Comparison of ENCODE assay signal across 8 mouse cellular contexts in genomic region chr11:85233676-85234210, GRCm38 (mm10). TPM values are rescaled to one million over a fixed set of nuclear protein-coding genes. Genes with fewer than 3 reads are reported as not detected.
DNase-seq lines count a peak whose midpoint lies in the region; ATAC-seq and TF ChIP-seq lines count a peak whose summit lies in the region.

No protein-coding gene starts in this region.

- 16% methylated on average over 9 of the region's 9 CpGs for WGBS in hindbrain, embryonic 13.5 days
- WGBS in macrophage (ENCODE audit: missing documents): 12% methylated on average over 9 of the region's 9 CpGs

- no peak for ATAC-seq in hindbrain, embryonic 13.5 days (ENCODE audit: low FRiP score)

- H3K27ac ChIP-seq in layer of hippocampus, adult 2 months: peak overlapping the region; percentile 98
- peak overlapping the region; percentile 99 for H3K27ac ChIP-seq in hindbrain, embryonic 13.5 days
- H3K27ac ChIP-seq in macrophage: peak overlapping the region; percentile 62

- intact Hi-C loops in gastrocnemius, postnatal 36 days (cut with DNase I): no loop called here

- peak overlapping the region; percentile 83 for H3K4me2 ChIP-seq in hindbrain, embryonic 13.5 days

- peak overlapping the region; percentile 97 for H3K9ac ChIP-seq in hindbrain, embryonic 13.5 days

- TF ChIP-seq CTCF in layer of hippocampus, adult 2 months (conservative IDR thresholded peaks at IDR 0.05): no peak

- H3K27me3 ChIP-seq in hindbrain, embryonic 13.5 days: no peaks in the 10 kb centered on the region

- H3K36me3 ChIP-seq in hindbrain, embryonic 13.5 days: peaks cover 6% of the 10 kb centered on the region; the same call in 1 of the 2 replicates
- H3K36me3 ChIP-seq in macrophage (ENCODE audit: inconsistent target): peaks cover 11% of the 10 kb centered on the region; the same call in 1 of the 2 replicates

- H3K4me1 ChIP-seq in hindbrain, embryonic 13.5 days (replicated peaks): peaks cover 27% of the 10 kb centered on the region

- H3K79me2 ChIP-seq in macrophage (ENCODE audit: inconsistent target): peaks cover 67% of the 10 kb centered on the region

- no peak for DNase-seq in layer of hippocampus, adult 2 months (ENCODE audit: low spot score in 2 of 2)
- DNase-seq in layer of hippocampus, adult 18-20 months (ENCODE audit: low spot score in 2 of 2): no peak
- DNase-seq in c-Kit-negative CD71-positive TER-119-positive erythroid progenitor cells, embryonic 14.5 days (ENCODE audit: low read depth, low spot score): peak; percentile 9
- DNase-seq in gastrocnemius, postnatal 36 days: no peak
- DNase-seq in gastrocnemius, postnatal 25 days: no peak
- DNase-seq in gastrocnemius, postnatal 4 days (ENCODE audit: low spot score in 2 of 2): no peak

- peak overlapping the region; percentile 67 for H3K4me3 ChIP-seq in layer of hippocampus, adult 2 months
- H3K4me3 ChIP-seq in hindbrain, embryonic 13.5 days: peak overlapping the region; percentile 96
- H3K4me3 ChIP-seq in macrophage (ENCODE audit: inconsistent target): peak overlapping the region; percentile 93

- no peaks in the 10 kb centered on the region for H3K9me3 ChIP-seq in hindbrain, embryonic 13.5 days

RNA-seq across cellular contexts. Expression of gene Appbp2, which starts 1.2 kb away (rescaled TPM):
- total RNA-seq in layer of hippocampus, adult 2 months (2021): 10 to 100 TPM; 47.8 to 48.8 TPM
- total RNA-seq in layer of hippocampus, adult 18-20 months (2021): 10 to 100 TPM; 49.0 to 50.9 TPM
- polyA plus RNA-seq in hindbrain, embryonic 13.5 days (2015; fragmentation: Nextera tagmentation; extraction: Ambion mirVana): 44.0 and 46.3 TPM in 2 replicates
- total RNA-seq in macrophage (2018; cell fraction: chromatin; rRNA removed): 10 to 100 TPM; 11.5 to 34.5 (median 20.9) TPM
- 10 to 100 TPM; 18.8 to 27.0 (median 21.5) TPM for total RNA-seq in macrophage (2018; cell fraction: cytosol; rRNA removed)
- 10 to 100 TPM; 15.6 to 38.1 (median 26.5) TPM for total RNA-seq in macrophage (2018; cell fraction: nucleus; rRNA removed)
- 13.3 to 20.8 TPM (median 13.8 TPM) in 3 replicates for polyA plus RNA-seq in macrophage (2018)
- total RNA-seq in gastrocnemius, postnatal 36 days (2021): 1 to 10 TPM; 7.0 to 8.6 TPM
- total RNA-seq in gastrocnemius, postnatal 25 days (2021): 1 to 10 TPM; 7.4 to 8.9 TPM
- total RNA-seq in gastrocnemius, postnatal 4 days (2021): 10 to 100 TPM; 27.2 to 27.4 TPM
